Mouse (Mus musculus) kidney, postnatal 0 days (tissue): Measurements from ENCODE around the gene Coro2a. TPM values are rescaled to one million over a fixed set of nuclear protein-coding genes. Genes with fewer than 3 reads are reported as not detected.

Experiments
- ATAC-seq: fragments of 200-750 bp; cut with Nextera tagmentation; replicated peaks from 2 replicates; pipeline ENCODE4 v1.8.0; 2017; ENCODE audit warnings: low read depth, moderate number of reproducible peaks, moderate TSS enrichment, moderate library complexity; ENCODE audit not compliant: low FRiP score
- DNase-seq: peaks from one replicate; pipeline ENCODE4 v3.0.0-alpha.2; 2016; ENCODE audit warnings: low spot score
- H3K27ac ChIP-seq: fragments of 300-500 bp; sonication (generic); 2 replicates; pipeline ENCODE4 v1.5.1; 2014; ENCODE audit warnings: mild to moderate bottlenecking
- H3K27me3 ChIP-seq: fragments of 300-500 bp; sonication (generic); 2 replicates; pipeline ENCODE4 v1.6.1; 2014; ENCODE audit warnings: low read length, mixed read lengths; ENCODE audit not compliant: insufficient read depth
- H3K36me3 ChIP-seq: fragments of 300-500 bp; sonication (generic); 2 replicates; pipeline ENCODE4 v1.6.1; 2014; ENCODE audit warnings: low read length, mixed read lengths; ENCODE audit not compliant: insufficient read depth
- H3K4me1 ChIP-seq: fragments of 300-500 bp; sonication (generic); replicated peaks from 2 replicates; pipeline ENCODE4 v1.6.1; 2014; ENCODE audit warnings: antibody characterized with exemption, low read length, mixed read lengths; ENCODE audit not compliant: insufficient read depth
- H3K4me2 ChIP-seq: fragments of 300-500 bp; sonication (generic); 2 replicates; pipeline ENCODE4 v1.6.1; 2014; ENCODE audit warnings: mild to moderate bottlenecking, low read length, moderate library complexity, mixed read lengths
- H3K4me3 ChIP-seq: fragments of 300-500 bp; sonication (generic); replicated peaks from 2 replicates; pipeline ENCODE4 v1.5.1; 2014; ENCODE audit warnings: low read depth, low read length
- H3K9ac ChIP-seq: fragments of 300-500 bp; sonication (generic); 2 replicates; pipeline ENCODE4 v1.6.1; 2014; ENCODE audit warnings: low read depth, low read length
- H3K9me3 ChIP-seq: fragments of 300-500 bp; sonication (generic); replicated peaks from 2 replicates; pipeline ENCODE4 v1.6.1; 2016; ENCODE audit warnings: low read length, inconsistent platforms, mixed read lengths
- CTCF ChIP-seq: IDR thresholded peaks from 2 replicates; pipeline ENCODE4 v1.5.1; 2016; ENCODE audit warnings: antibody characterized with exemption, low read depth, mild to moderate bottlenecking, moderate library complexity
- WGBS: fragments of 180-500 bp; shearing (Covaris S2); extraction: QIAGEN DNeasy Blood & Tissue Kit; methylation state at CpG from one replicate; pipeline ENCODE4 v1.1.7; 2014; 5-methylcytosine and 5-hydroxymethylcytosine counted together
- polyA plus RNA-seq: library from polyadenylated mRNA; unstranded; fragments of >200 nt; fragmentation: Nextera tagmentation; extraction: Ambion mirVana; gene quantifications from 2 replicates; pipeline ENCODE4 v1.2.1, GENCODE M21; 2015

The Coro2a gene
- polyA plus RNA-seq, 1 experiment from 2014 or later: 2.9 TPM

GRCm38 (mm10) chr4:46628873-46629272 is 26.9 kb upstream of the Coro2a start:
- no peaks in the 10 kb centered on the region for H3K36me3 ChIP-seq
- ATAC-seq (peak; percentile 37; the same call in 1 of the 2 replicates), DNase-seq (peak; percentile 36)
- peak overlapping the region; percentile 14; the same call in 1 of the 2 replicates for H3K4me2 ChIP-seq
- peaks cover 8% of the 10 kb centered on the region; the same call in 1 of the 2 replicates for H3K4me1 ChIP-seq
- H3K9ac ChIP-seq: no peak overlapping the region
- WGBS: 16% methylated on average over 9 of the region's 9 CpGs
- H3K9me3 ChIP-seq: no peaks in the 10 kb centered on the region
- H3K4me3 ChIP-seq: no peak overlapping the region
- no peak overlapping the region for H3K27ac ChIP-seq
- TF ChIP-seq CTCF: no peak
- H3K27me3 ChIP-seq: no peaks in the 10 kb centered on the region

- Histone ChIP-seq H3K4me3 (no peak overlapping the region), H3K27ac (no peak overlapping the region), H3K9me3 (no peaks in the 10 kb centered on the region), H3K36me3 (no peaks in the 10 kb centered on the region), H3K4me2 (no peak overlapping the region), H3K27me3 (no peaks in the 10 kb centered on the region), H3K4me1 (peaks cover 8% of the 10 kb centered on the region; the same call in 1 of the 2 replicates), H3K9ac (no peak overlapping the region)
- WGBS: 81% methylated on average over 11 of the region's 11 CpGs
- TF ChIP-seq CTCF: no peak
- ATAC-seq (no peak), DNase-seq (no peak)
These were observed 26.1 kb upstream of the Coro2a start for GRCm38 (mm10) chr4:46628081-46628480.

- no peak for ATAC-seq
- no peak overlapping the region for H3K4me2 ChIP-seq
- H3K27ac ChIP-seq: no peak overlapping the region
- no peaks in the 10 kb centered on the region for H3K36me3 ChIP-seq
- 74% methylated on average over 10 of the region's 10 CpGs for WGBS
- no peak for DNase-seq
- no peak overlapping the region for H3K9ac ChIP-seq
- H3K4me1 ChIP-seq: peaks cover 8% of the 10 kb centered on the region; the same call in 1 of the 2 replicates
- no peak overlapping the region for H3K4me3 ChIP-seq
- TF ChIP-seq CTCF: no peak
- no peaks in the 10 kb centered on the region for H3K9me3 ChIP-seq
- no peaks in the 10 kb centered on the region for H3K27me3 ChIP-seq
These were observed 23.1 kb upstream of the Coro2a start for GRCm38 (mm10) chr4:46625101-46625500.

GRCm38 (mm10) chr4:46623007-46623406 is 21.0 kb upstream of the Coro2a start:
- no peak overlapping the region for H3K27ac ChIP-seq
- H3K4me2 ChIP-seq: no peak overlapping the region
- WGBS: 70% methylated on average over 5 of the region's 5 CpGs
- no peaks in the 10 kb centered on the region for H3K27me3 ChIP-seq
- no peaks in the 10 kb centered on the region for H3K9me3 ChIP-seq
- H3K9ac ChIP-seq: no peak overlapping the region
- H3K4me1 ChIP-seq: no peaks in the 10 kb centered on the region
- no peak for ATAC-seq
- no peaks in the 10 kb centered on the region for H3K36me3 ChIP-seq
- no peak overlapping the region for H3K4me3 ChIP-seq
- no peak for TF ChIP-seq CTCF
- DNase-seq: no peak

DNA sequence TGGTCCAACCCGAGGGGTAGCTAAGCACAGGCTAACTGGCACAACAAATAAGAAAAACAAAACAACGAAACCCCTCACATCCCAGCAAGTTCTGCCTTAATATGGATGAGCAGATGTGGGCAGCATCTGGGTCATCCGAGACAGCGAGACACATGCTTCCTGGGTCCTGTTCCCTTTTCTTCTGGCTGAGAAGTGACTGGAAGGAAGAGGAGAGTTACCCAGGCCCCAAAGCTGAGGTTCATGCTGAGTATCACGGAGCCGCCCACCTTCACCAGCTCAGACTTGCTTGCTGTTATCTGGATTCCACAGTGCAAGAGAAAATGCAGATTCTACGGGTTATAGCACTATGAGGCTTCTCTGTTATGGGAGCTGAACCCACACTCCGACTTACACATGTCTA is 18.9 kb upstream of the Coro2a start:
- H3K4me2 ChIP-seq: no peak overlapping the region
- 82% methylated on average over 8 of the region's 8 CpGs for WGBS
- DNase-seq (no peak), ATAC-seq (no peak)
- H3K27ac ChIP-seq: no peak overlapping the region
- TF ChIP-seq CTCF: no peak
- no peaks in the 10 kb centered on the region for H3K27me3 ChIP-seq
- no peak overlapping the region for H3K4me3 ChIP-seq
- no peaks in the 10 kb centered on the region for H3K36me3 ChIP-seq
- no peaks in the 10 kb centered on the region for H3K9me3 ChIP-seq
- no peak overlapping the region for H3K9ac ChIP-seq
- no peaks in the 10 kb centered on the region for H3K4me1 ChIP-seq

DNA sequence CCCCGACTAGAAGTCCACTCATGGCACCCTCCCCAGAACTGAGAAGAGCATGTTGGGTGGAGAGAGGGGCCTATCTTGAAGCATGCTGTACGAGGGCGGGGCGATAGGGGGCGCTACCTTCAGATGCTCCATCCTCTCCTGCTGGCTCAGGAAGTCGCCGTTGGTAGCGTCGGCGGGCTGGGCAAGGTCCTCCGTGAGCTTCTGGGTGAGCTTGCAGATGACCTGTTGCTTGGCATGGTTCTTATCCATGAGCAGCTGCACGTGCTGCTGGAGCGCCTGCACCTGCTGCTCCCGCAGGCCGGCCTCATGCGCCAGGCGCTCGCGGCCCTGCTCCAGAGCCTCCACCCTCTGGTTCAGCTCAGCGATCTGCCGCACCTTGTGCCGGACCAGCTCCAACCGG is 18.3 kb upstream of the Coro2a start:
- DNase-seq (peak; percentile 45), ATAC-seq (no peak; the same call in 1 of the 2 replicates)
- no peak overlapping the region for H3K27ac ChIP-seq
- 15% methylated on average over 23 of the region's 23 CpGs for WGBS
- no peak overlapping the region for H3K4me3 ChIP-seq
- no peak overlapping the region for H3K9ac ChIP-seq
- no peaks in the 10 kb centered on the region for H3K36me3 ChIP-seq
- H3K9me3 ChIP-seq: no peaks in the 10 kb centered on the region
- no peaks in the 10 kb centered on the region for H3K4me1 ChIP-seq
- no peaks in the 10 kb centered on the region for H3K27me3 ChIP-seq
- no peak overlapping the region for H3K4me2 ChIP-seq
- TF ChIP-seq CTCF: peak; percentile 49

GRCm38 (mm10) chr4:46618196-46618817 is 16.3 kb upstream of the Coro2a start:
- Histone ChIP-seq H3K9me3 (no peaks in the 10 kb centered on the region), H3K4me3 (no peak overlapping the region), H3K9ac (no peak overlapping the region), H3K27ac (no peak overlapping the region), H3K4me2 (no peak overlapping the region), H3K27me3 (no peaks in the 10 kb centered on the region), H3K36me3 (no peaks in the 10 kb centered on the region), H3K4me1 (no peaks in the 10 kb centered on the region)
- peak; percentile 48; the same call in 1 of the 2 replicates for TF ChIP-seq CTCF
- 64% methylated on average over 11 of the region's 11 CpGs for WGBS
- no peak for ATAC-seq
- DNase-seq: no peak
